ENCODE assay signal across 9 mouse cellular contexts in the genomic region with DNA sequence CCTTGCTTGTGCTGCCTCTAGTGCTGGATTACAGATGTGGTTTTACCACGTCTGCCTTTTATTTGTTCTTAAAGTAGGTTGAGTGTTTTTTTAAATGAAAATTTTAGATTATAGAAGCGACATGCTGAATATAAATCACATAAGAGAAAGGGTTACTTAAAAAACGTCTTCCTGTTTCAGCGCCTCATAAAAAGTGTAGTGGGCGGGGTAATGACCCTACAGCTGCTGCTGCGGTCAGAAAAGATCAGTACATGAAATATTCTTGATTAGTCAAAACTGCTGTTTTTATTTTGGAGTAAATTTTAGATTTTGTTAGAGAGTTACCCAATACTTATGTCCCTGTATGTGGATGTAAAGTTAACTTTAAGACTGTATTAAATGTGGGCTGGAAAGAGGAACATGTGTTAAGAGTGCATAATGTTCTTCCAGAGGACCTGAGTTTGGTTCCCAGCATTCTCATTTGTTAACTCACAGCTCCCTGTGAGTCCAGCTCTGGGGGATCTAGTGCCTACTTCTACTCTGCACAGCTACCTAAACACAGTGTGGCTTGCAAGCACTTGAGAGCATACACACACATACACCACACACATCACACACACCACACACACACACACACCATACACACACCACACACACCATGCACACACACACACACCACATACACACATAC. TPM values are rescaled to one million over a fixed set of nuclear protein-coding genes. Genes with fewer than 3 reads are reported as not detected.
DNase-seq lines count a peak whose midpoint lies in the region; ATAC-seq and TF ChIP-seq lines count a peak whose summit lies in the region.
"Had no signal": no experiment of that assay in that cellular context is flagged by ENCODE, and none has a peak within 500 bp of the region (broad histone marks: within the 10 kb centered on the region; RNA-seq: fewer than 3 reads in every experiment).

No protein-coding gene starts in this region.

- H3K27ac ChIP-seq in left cerebral cortex, adult 2 months, result no peak overlapping the region
- no peak overlapping the region for H3K27ac ChIP-seq in embryonic facial prominence, embryonic 15.5 days (replicated peaks)
- H3K27ac ChIP-seq in macrophage, result no peak overlapping the region

- peaks cover 16% of the 10 kb centered on the region for H3K79me2 ChIP-seq in macrophage (ENCODE audit: inconsistent target)

- H3K9me3 ChIP-seq in G1E (replicated peaks), result no peaks in the 10 kb centered on the region
- no peaks in the 10 kb centered on the region for H3K9me3 ChIP-seq in embryonic facial prominence, embryonic 15.5 days (replicated peaks)

- no peak; the same call in 1 of the 2 replicates for TF ChIP-seq CTCF in left cerebral cortex, adult 2 months (IDR thresholded peaks at IDR 0.05)
- TF ChIP-seq CTCF in G1E (IDR thresholded peaks at IDR 0.05; ENCODE audit: low read depth, low read length), result no peak

- intact Hi-C loops in left cerebral cortex, adult 2 months (cut with DNase I), result loop anchor here (5.0 kb wide), 1 partner anchor 259 kb away; no protein-coding TSS in a partner anchor
- intact Hi-C loops in left cerebral cortex, postnatal 14 days (cut with DNase I), result no loop called here

- H3K4me1 ChIP-seq in G1E (ENCODE audit: insufficient read depth, low read depth, low read length), result peaks cover 41% of the 10 kb centered on the region
- H3K4me1 ChIP-seq in embryonic facial prominence, embryonic 15.5 days, result peaks cover 16% of the 10 kb centered on the region

- H3K4me2 ChIP-seq in embryonic facial prominence, embryonic 15.5 days (replicated peaks), result peak overlapping the region; percentile 79

- WGBS in embryonic facial prominence, embryonic 15.5 days, result 39% methylated on average over 6 of the region's 6 CpGs
- 0% methylated on average over 6 of the region's 6 CpGs for WGBS in macrophage (ENCODE audit: missing documents)

- no peak overlapping the region for H3K9ac ChIP-seq in embryonic facial prominence, embryonic 15.5 days

- H3K36me3 ChIP-seq in G1E (replicated peaks) (peaks cover 34% of the 10 kb centered on the region), macrophage (ENCODE audit: inconsistent target) (0 out of 2 replicates have a peak, but pooled peaks cover 10% of the 10 kb centered on the region)
- H3K36me3 ChIP-seq in embryonic facial prominence, embryonic 15.5 days, result peaks cover 11% of the 10 kb centered on the region

- no peak for DNase-seq in left cerebral cortex, adult 2 months (ENCODE audit: extremely low spot score in 1 of 2, low spot score in 2 of 2)
- no peak for DNase-seq in left cerebral cortex, postnatal 14 days (ENCODE audit: low spot score in 2 of 2)
- no peak for DNase-seq in G1E (ENCODE audit: low spot score)
- DNase-seq in adrenal gland, adult 8-10 months, result no peak
- no peak for DNase-seq in cerebellum, adult 11-12 months
- DNase-seq: lung, postnatal 10 days; thymus, adult 18-20 months had no signal

- H3K27me3 ChIP-seq in G1E (ENCODE audit: insufficient read depth, low read length), result no peaks in the 10 kb centered on the region
- no peaks in the 10 kb centered on the region for H3K27me3 ChIP-seq in embryonic facial prominence, embryonic 15.5 days

- no peak for ATAC-seq in G1E (ENCODE audit: extremely low read depth, insufficient number of reproducible peaks, low FRiP score, poor library complexity, severe bottlenecking)
- ATAC-seq in embryonic facial prominence, embryonic 15.5 days (ENCODE audit: insufficient number of reproducible peaks, low FRiP score, low TSS enrichment, low read depth), result no peak

- peak overlapping the region; percentile 96; the same call in 1 of the 2 replicates for H3K4me3 ChIP-seq in left cerebral cortex, adult 2 months
- H3K4me3 ChIP-seq in G1E (ENCODE audit: low read depth, low read length), result peak overlapping the region; percentile 48; the same call in 1 of the 2 replicates
- H3K4me3 ChIP-seq in embryonic facial prominence, embryonic 15.5 days (replicated peaks), result peak overlapping the region; percentile 98; the same call in 1 of the 2 replicates
- peak overlapping the region; percentile 8; the same call in 1 of the 2 replicates for H3K4me3 ChIP-seq in macrophage (ENCODE audit: inconsistent target)

RNA-seq across cellular contexts. Expression of gene Pdcd4, which starts 14.1 kb away (rescaled TPM):
- 100 to 1,000 TPM; 102 to 114 TPM for total RNA-seq in left cerebral cortex, adult 2 months (2021)
- total RNA-seq in left cerebral cortex, postnatal 14 days (2021), result 100 to 1,000 TPM; 102 to 105 TPM
- total RNA-seq in G1E (2014; fragmentation: Nextera tagmentation) (216 and 255 TPM in 2 replicates), G1E (2017) (176 and 270 TPM in 2 replicates)
- polyA plus RNA-seq in G1E (2012) (71.6 and 93.3 TPM in 2 replicates), macrophage (2018) (3.8 to 15.6 TPM (median 13.3 TPM) in 3 replicates)
- polyA plus RNA-seq in embryonic facial prominence, embryonic 15.5 days (2015; fragmentation: Nextera tagmentation; extraction: Ambion mirVana), result 111 and 122 TPM in 2 replicates
- 10 to 100 TPM in 5 of 26 experiments, 1 to 10 TPM in 15, under 1 TPM in 5, not detected in 1; 0.54 to 19.1 (median 3.5) TPM for total RNA-seq in macrophage (2018; cell fraction: chromatin; rRNA removed)
- 10 to 100 TPM in 13 of 26 experiments, 1 to 10 TPM in 13; 4.7 to 28.2 (median 10.0) TPM for total RNA-seq in macrophage (2018; cell fraction: cytosol; rRNA removed)
- 10 to 100 TPM in 5 of 26 experiments, 1 to 10 TPM in 21; 1.9 to 18.8 (median 5.5) TPM for total RNA-seq in macrophage (2018; cell fraction: nucleus; rRNA removed)
- 100 to 1,000 TPM in 3 of 4 experiments, 10 to 100 TPM in 1; 97.1 to 122 (median 103) TPM for total RNA-seq in adrenal gland, adult 8-10 months (2022)

RNA-seq across cellular contexts. Expression of gene Shoc2, which starts 37.9 kb away (rescaled TPM):
- total RNA-seq in left cerebral cortex, adult 2 months (2021), result 10 to 100 TPM; 54.5 to 55.6 TPM
- 10 to 100 TPM; 49.1 to 52.4 TPM for total RNA-seq in left cerebral cortex, postnatal 14 days (2021)
- 127 and 130 TPM in 2 replicates for total RNA-seq in G1E (2014; fragmentation: Nextera tagmentation)
- 123 and 124 TPM in 2 replicates for total RNA-seq in G1E (2017)
- polyA plus RNA-seq in G1E (2012), result 3.2 and 4.3 TPM in 2 replicates
- polyA plus RNA-seq in embryonic facial prominence, embryonic 15.5 days (2015; fragmentation: Nextera tagmentation; extraction: Ambion mirVana), result 47.1 and 48.0 TPM in 2 replicates
- total RNA-seq in macrophage (2018; cell fraction: chromatin; rRNA removed), result 100 to 1,000 TPM in 2 of 26 experiments, 10 to 100 TPM in 24; 33.5 to 123 (median 48.3) TPM
- total RNA-seq in macrophage (2018; cell fraction: cytosol; rRNA removed), result 10 to 100 TPM; 30.6 to 51.9 (median 39.8) TPM
- 100 to 1,000 TPM in 1 of 26 experiments, 10 to 100 TPM in 25; 36.2 to 109 (median 50.6) TPM for total RNA-seq in macrophage (2018; cell fraction: nucleus; rRNA removed)
- 23.0 to 34.4 TPM (median 31.5 TPM) in 3 replicates for polyA plus RNA-seq in macrophage (2018)
- 10 to 100 TPM; 38.1 to 46.5 (median 41.9) TPM for total RNA-seq in adrenal gland, adult 8-10 months (2022)

RNA-seq across cellular contexts. Expression of gene Bbip1, which starts 38.3 kb away (rescaled TPM):
- 10 to 100 TPM; 55.1 to 57.7 TPM for total RNA-seq in left cerebral cortex, adult 2 months (2021)
- 10 to 100 TPM; 73.0 to 75.9 TPM for total RNA-seq in left cerebral cortex, postnatal 14 days (2021)
- total RNA-seq in G1E (2014; fragmentation: Nextera tagmentation), result 56.2 and 69.1 TPM in 2 replicates
- 65.2 and 75.7 TPM in 2 replicates for total RNA-seq in G1E (2017)
- polyA plus RNA-seq in G1E (2012), result 4.5 and 5.7 TPM in 2 replicates
- polyA plus RNA-seq in embryonic facial prominence, embryonic 15.5 days (2015; fragmentation: Nextera tagmentation; extraction: Ambion mirVana), result 67.3 and 67.9 TPM in 2 replicates
- total RNA-seq in macrophage (2018; cell fraction: chromatin; rRNA removed), result 10 to 100 TPM; 18.4 to 53.7 (median 36.8) TPM
- 10 to 100 TPM; 45.6 to 84.6 (median 58.3) TPM for total RNA-seq in macrophage (2018; cell fraction: cytosol; rRNA removed)
- 10 to 100 TPM; 18.7 to 58.6 (median 39.5) TPM for total RNA-seq in macrophage (2018; cell fraction: nucleus; rRNA removed)
- polyA plus RNA-seq in macrophage (2018), result 49.1 to 71.9 TPM (median 71.7 TPM) in 3 replicates
- total RNA-seq in adrenal gland, adult 8-10 months (2022), result 10 to 100 TPM; 21.2 to 30.7 (median 26.0) TPM

Comparison
In these comparisons a context has a peak if more than half of its experiments do, and no peak if none do; other contexts are left out.
1. H3K4me3 ChIP-seq: peak in every context shown above with its lines; median percentile 98 in embryonic facial prominence, embryonic 15.5 days; 96 in left cerebral cortex, adult 2 months; 48 in G1E; 8 in macrophage.